Mouse (Mus musculus) neural tube, embryonic 14.5 days (tissue): Measurements from ENCODE around the gene Zic2. TPM values are rescaled to one million over a fixed set of nuclear protein-coding genes. Genes with fewer than 3 reads are reported as not detected.

ENCODE experiments used
- ATAC-seq: fragments of 200-750 bp; cut with Nextera tagmentation; 2 replicates; pipeline ENCODE4 v1.8.0; 2017; ENCODE audit warnings: low read depth, mild to moderate bottlenecking, moderate TSS enrichment, moderate library complexity
- H3K27ac ChIP-seq: fragments of 300-500 bp; sonication (generic); 2 replicates; pipeline ENCODE4 v1.5.1; 2014; ENCODE audit warnings: low read depth, mild to moderate bottlenecking, control low read depth, low read length, moderate library complexity, mixed read lengths
- H3K27me3 ChIP-seq: fragments of 300-500 bp; sonication (generic); 2 replicates; pipeline ENCODE4 v1.6.1; 2014; ENCODE audit warnings: low read length; ENCODE audit not compliant: control insufficient read depth, insufficient read depth
- H3K36me3 ChIP-seq: fragments of 300-500 bp; sonication (generic); 2 replicates; pipeline ENCODE4 v1.6.1; 2014; ENCODE audit warnings: low read length, mixed read lengths; ENCODE audit not compliant: control insufficient read depth, insufficient read depth
- H3K4me1 ChIP-seq: fragments of 300-500 bp; sonication (generic); 2 replicates; pipeline ENCODE4 v1.6.1; 2014; ENCODE audit warnings: low read length; ENCODE audit not compliant: control insufficient read depth, insufficient read depth
- H3K4me2 ChIP-seq: fragments of 300-500 bp; sonication (generic); 2 replicates; pipeline ENCODE4 v1.6.1; 2014; ENCODE audit warnings: mild to moderate bottlenecking, low read depth, low read length, control low read depth
- H3K4me3 ChIP-seq: fragments of 300-500 bp; sonication (generic); 2 replicates; pipeline ENCODE4 v1.5.1; 2014; ENCODE audit warnings: low read depth, low read length, control low read depth, mixed read lengths
- H3K9ac ChIP-seq: fragments of 300-500 bp; sonication (generic); replicated peaks from 2 replicates; pipeline ENCODE4 v1.6.1; 2014; ENCODE audit warnings: low read depth, mild to moderate bottlenecking, control low read depth, low read length, mixed read lengths
- H3K9me3 ChIP-seq: fragments of 300-500 bp; sonication (generic); 2 replicates; pipeline ENCODE4 v1.6.1; 2016; ENCODE audit warnings: low read length; ENCODE audit not compliant: control insufficient read depth
- WGBS: fragments of 180-500 bp; shearing (Covaris S2); extraction: QIAGEN DNeasy Blood & Tissue Kit; methylation state at CpG from one replicate; pipeline ENCODE4 v1.1.7; 2014; 5-methylcytosine and 5-hydroxymethylcytosine counted together
- polyA plus RNA-seq: library from polyadenylated mRNA; unstranded; fragments of >200 nt; fragmentation: Nextera tagmentation; extraction: Ambion mirVana; gene quantifications from 2 replicates; pipeline ENCODE4 v1.2.1, GENCODE M21; 2014

The Zic2 gene
- polyA plus RNA-seq, 1 experiment from 2014 or later: 6.5 TPM

DNA sequence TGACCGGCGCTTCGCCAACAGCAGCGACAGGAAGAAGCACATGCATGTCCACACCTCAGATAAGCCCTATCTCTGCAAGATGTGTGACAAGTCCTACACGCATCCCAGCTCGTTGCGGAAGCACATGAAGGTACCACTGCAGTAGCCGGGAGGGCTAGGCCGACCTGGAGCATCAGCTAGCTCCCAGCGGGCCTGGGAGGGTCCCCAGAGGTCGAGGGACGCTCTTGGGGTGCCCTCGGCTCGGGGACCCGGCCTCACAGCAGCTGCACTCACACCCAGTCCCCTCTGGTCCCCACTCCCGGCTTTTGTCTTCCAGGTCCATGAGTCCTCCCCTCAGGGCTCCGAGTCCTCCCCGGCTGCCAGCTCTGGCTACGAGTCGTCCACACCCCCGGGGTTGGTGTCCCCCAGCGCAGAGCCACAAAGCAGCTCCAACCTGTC, 3.4 kb downstream of the Zic2 start:
- H3K4me2 ChIP-seq: peak overlapping the region; percentile 38
- 1% methylated on average over 22 of the region's 22 CpGs for WGBS
- H3K9ac ChIP-seq: peak overlapping the region; percentile 70
- peaks cover 22% of the 10 kb centered on the region for H3K27me3 ChIP-seq
- no peaks in the 10 kb centered on the region for H3K36me3 ChIP-seq
- H3K4me1 ChIP-seq: peaks cover 8% of the 10 kb centered on the region
- ATAC-seq: no peak
- H3K27ac ChIP-seq: peak overlapping the region; percentile 63
- no peaks in the 10 kb centered on the region for H3K9me3 ChIP-seq
- peak overlapping the region; percentile 46 for H3K4me3 ChIP-seq

DNA sequence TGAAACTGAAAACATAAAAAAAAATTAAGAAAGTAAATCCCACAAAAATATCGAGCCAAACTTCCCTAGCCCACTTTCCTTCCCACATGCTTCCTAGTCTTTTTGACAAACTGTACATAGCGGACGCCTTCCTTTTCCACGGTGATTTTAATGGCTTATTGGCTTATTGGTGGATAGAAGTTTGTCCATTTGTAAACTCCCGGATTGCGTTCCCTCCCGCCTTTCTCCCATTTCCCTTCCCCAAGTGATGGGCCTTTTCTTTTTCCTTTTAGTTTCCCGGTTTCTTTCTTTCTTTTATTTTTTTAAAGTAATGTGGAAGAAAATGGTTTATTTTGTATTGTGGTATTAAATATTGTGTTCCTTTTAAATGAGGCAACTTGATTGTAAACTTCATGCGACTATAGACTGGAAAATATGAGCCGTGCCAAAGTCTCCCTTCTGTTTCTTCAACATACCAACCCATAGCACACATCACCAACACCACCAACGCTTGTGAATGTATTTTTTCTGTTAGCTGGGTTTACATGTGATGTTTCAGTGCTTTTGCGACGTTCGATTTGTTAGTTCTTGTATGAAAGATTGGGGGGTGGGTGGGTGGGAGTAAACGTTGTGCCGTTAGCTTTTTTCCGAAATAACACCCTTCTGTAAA, 4.3 kb downstream of the Zic2 start:
- H3K27me3 ChIP-seq: peaks cover 29% of the 10 kb centered on the region
- no peaks in the 10 kb centered on the region for H3K36me3 ChIP-seq
- H3K4me3 ChIP-seq: peak overlapping the region; percentile 46
- H3K9me3 ChIP-seq: no peaks in the 10 kb centered on the region
- H3K4me1 ChIP-seq: peaks cover 5% of the 10 kb centered on the region
- 15% methylated on average over 17 of the region's 17 CpGs for WGBS
- H3K4me2 ChIP-seq: peak overlapping the region; percentile 38
- H3K9ac ChIP-seq: peak overlapping the region; percentile 70
- ATAC-seq: no peak
- H3K27ac ChIP-seq: no peak overlapping the region; the same call in 1 of the 2 replicates

DNA sequence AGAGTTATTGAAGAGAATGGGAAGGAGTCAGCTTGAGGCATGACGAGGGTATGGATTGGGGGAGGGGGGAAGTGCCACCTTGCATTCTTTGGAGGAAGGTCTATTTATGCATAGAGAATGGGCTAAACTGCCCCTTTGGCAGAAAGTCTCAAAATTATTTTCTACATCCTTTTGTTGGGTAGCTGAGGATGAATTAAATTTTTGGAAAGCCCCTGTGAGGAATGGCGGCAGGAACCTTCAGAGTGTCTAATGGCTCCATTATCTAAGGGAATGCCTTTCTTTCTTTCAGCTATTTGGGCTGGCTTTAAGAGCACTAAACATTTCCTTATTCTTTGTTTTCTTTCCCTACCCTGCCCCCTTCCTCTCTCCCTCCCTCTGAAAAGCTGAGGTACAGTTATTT, 5.1 kb downstream of the Zic2 start:
- Histone ChIP-seq H3K9ac (0 out of 2 replicates have a peak overlapping the region, but pooled peaks have one; percentile 35), H3K27ac (peak overlapping the region; percentile 17; the same call in 1 of the 2 replicates), H3K27me3 (peaks cover 37% of the 10 kb centered on the region), H3K4me1 (no peaks in the 10 kb centered on the region), H3K4me2 (peak overlapping the region; percentile 39; the same call in 1 of the 2 replicates), H3K9me3 (no peaks in the 10 kb centered on the region), H3K36me3 (no peaks in the 10 kb centered on the region), H3K4me3 (peak overlapping the region; percentile 46)
- no peak for ATAC-seq
- WGBS: 12% methylated on average over 2 of the region's 2 CpGs

DNA sequence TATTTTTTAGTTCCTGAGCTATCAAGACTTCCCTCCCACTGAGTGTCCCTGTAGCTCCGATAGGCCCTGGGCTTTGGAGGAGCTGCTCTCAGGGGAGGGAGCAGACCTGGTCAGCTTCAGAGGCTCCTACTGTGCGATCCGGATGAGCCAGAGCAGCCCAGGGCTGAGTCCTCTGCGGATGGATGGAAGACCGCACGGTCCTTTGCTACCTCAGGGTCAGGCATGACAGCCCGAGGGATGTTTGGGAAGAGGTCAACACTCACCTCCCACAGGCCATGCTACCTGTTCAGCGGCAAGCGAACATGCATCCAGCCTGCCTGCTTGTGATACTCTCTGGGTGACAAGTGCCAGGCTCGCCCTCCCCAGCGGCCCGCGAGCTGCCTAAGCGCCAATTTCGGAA, 5.9 kb downstream of the Zic2 start:
- peak overlapping the region; percentile 39; the same call in 1 of the 2 replicates for H3K4me2 ChIP-seq
- ATAC-seq: no peak
- WGBS: 10% methylated on average over 15 of the region's 15 CpGs
- no peaks in the 10 kb centered on the region for H3K9me3 ChIP-seq
- H3K27me3 ChIP-seq: peaks cover 45% of the 10 kb centered on the region
- peak overlapping the region; percentile 46; the same call in 1 of the 2 replicates for H3K4me3 ChIP-seq
- peak overlapping the region; percentile 56 for H3K27ac ChIP-seq
- no peaks in the 10 kb centered on the region for H3K4me1 ChIP-seq
- peak overlapping the region; percentile 49; the same call in 1 of the 2 replicates for H3K9ac ChIP-seq
- H3K36me3 ChIP-seq: no peaks in the 10 kb centered on the region

DNA sequence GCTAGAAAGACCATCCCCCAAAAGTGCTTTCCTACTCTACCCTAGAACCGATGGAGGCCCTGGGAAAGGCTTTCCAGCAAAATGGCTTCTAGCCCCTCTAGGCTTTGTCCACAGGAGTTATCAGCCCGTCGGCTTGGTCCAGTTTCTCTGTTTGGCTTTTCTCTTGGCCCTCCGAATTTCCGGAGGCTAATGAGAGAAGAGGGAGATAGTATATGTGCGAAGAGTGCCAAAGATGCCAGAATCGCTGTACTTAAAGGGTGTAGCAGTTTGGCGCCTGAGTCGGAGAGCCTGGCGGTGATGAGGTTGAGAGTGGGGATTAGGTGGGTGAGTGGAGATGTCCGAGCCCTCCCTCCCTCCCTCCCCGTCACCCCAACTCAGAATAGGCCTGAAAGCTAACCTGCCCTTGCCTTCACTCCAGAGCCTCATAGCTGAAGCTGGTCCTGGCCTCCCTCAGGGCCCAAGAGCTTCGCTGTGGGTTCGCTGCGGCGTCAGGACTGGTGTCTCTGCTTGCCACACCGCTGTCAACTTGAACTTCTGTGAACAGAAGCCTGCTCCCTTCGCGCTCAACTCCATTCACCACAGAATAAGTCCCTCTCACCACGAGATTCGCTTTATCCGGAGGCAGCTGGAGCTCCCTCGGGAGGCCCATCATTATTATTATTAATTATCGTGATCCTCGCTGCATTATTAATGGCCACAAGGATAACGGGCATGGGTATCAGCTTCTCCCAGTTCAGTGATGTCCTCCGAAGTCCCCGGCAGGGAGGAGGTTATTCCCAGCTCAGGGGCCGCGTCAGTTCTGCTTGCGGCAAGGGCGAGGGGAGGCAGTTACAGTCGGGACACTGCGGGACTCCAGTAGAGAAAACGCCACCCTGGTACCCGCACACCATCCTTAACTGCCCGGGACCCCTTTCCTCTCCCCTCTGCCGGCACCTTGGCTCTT, 7.1 kb downstream of the Zic2 start:
- Histone ChIP-seq H3K36me3 (no peaks in the 10 kb centered on the region), H3K4me3 (peak overlapping the region; percentile 1; the same call in 1 of the 2 replicates), H3K9me3 (no peaks in the 10 kb centered on the region), H3K27me3 (peaks cover 51% of the 10 kb centered on the region), H3K27ac (peak overlapping the region; percentile 56; the same call in 1 of the 2 replicates), H3K4me2 (peak overlapping the region; percentile 39), H3K9ac (peak overlapping the region; percentile 49; the same call in 1 of the 2 replicates), H3K4me1 (no peaks in the 10 kb centered on the region)
- peak; percentile 16; the same call in 1 of the 2 replicates for ATAC-seq
- WGBS: 3% methylated on average over 37 of the region's 38 CpGs

DNA sequence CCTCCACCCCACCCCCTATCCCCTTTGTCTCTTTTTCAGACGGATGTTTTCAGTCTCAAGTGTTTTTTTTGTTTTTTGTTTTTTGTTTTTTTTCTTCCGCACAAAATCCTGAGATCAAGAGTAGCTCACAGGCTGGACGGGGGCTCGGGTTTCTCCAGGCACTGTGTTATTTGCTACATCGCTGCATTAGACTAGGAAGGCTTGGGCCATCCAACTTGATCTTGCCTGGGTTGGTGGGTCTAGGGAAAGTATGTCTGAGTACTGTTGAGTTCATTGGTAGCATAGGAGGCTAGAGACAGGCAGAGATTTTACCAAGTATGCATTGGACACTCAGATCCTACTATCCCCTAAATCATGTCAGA, 7.8 kb downstream of the Zic2 start:
- 4% methylated on average over 5 of the region's 5 CpGs for WGBS
- Histone ChIP-seq H3K4me3 (no peak overlapping the region; the same call in 1 of the 2 replicates), H3K4me1 (no peaks in the 10 kb centered on the region), H3K9ac (no peak overlapping the region), H3K9me3 (no peaks in the 10 kb centered on the region), H3K4me2 (peak overlapping the region; percentile 39; the same call in 1 of the 2 replicates), H3K36me3 (no peaks in the 10 kb centered on the region), H3K27ac (peak overlapping the region; percentile 53; the same call in 1 of the 2 replicates), H3K27me3 (peaks cover 55% of the 10 kb centered on the region)
- ATAC-seq: no peak

DNA sequence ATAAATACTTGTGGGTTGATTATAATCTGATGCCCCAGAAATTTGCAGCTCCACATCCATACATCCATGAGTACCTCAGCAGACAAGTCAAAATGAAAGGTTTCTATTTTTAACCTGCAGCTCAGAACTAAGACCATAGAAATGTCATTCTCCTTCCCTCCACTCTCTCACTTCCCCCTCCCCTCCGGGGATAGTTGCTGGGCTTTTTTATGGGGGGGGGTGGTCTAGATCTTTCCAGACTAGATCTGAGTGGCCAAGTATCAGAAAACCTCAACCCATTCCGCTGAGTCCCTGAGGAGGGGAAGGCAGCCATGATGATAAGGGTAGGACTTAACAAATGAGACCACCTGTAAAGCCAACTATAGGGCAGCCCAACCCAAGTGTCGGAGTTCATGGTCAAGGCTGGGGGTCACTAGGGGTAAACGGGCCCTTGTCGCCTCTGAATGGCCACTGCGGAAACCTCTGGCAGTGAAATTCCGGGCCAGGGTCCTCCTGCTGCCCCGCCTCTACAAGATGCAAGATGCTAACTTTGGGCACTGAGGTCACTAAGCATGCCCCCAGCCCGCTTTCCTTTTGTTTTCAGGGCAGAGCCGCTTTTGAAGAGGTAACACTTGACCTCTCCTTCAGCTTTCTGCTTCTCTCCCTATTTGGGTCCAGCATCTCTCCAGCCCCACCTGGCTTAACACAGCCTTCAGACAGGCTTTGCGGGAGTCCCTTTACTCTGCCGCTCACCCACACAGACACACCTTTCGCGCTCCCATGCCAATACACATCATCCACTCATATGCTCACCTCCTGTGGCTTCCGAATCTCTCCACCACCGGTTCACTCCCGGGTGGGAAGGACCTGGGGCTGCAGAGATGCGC, 8.6 kb downstream of the Zic2 start:
- 0 out of 2 replicates have a peak, but pooled peaks have one; percentile 32 for ATAC-seq
- WGBS: 8% methylated on average over 18 of the region's 18 CpGs
- Histone ChIP-seq H3K27ac (no peak overlapping the region; the same call in 1 of the 2 replicates), H3K36me3 (no peaks in the 10 kb centered on the region), H3K9ac (no peak overlapping the region; the same call in 1 of the 2 replicates), H3K4me2 (peak overlapping the region; percentile 26; the same call in 1 of the 2 replicates), H3K4me3 (no peak overlapping the region), H3K4me1 (no peaks in the 10 kb centered on the region), H3K27me3 (peaks cover 55% of the 10 kb centered on the region), H3K9me3 (no peaks in the 10 kb centered on the region)

DNA sequence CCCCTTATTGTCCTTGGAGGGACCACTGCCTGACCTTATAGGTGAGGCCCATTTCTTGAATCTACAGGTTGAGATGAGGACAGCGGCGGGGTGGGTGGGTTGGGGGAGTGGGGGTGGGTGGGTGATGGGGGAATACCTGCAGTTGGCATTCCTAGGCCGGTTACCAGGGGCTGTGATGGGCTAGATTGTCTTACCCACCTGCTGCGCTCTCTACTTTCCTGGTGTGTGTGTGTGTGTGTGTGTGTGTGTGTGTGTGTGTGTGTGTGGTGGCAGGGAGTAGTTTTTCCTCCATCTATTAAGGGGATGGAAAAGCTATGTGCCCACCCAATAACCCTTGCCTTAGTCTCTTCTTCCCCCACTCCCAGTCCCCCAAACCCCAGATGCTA, 9.2 kb downstream of the Zic2 start:
- ATAC-seq: no peak
- 36% methylated on average over 2 of the region's 4 CpGs for WGBS
- Histone ChIP-seq H3K4me3 (no peak overlapping the region), H3K4me2 (peak overlapping the region; percentile 26; the same call in 1 of the 2 replicates), H3K4me1 (no peaks in the 10 kb centered on the region), H3K36me3 (no peaks in the 10 kb centered on the region), H3K27me3 (peaks cover 55% of the 10 kb centered on the region), H3K9me3 (no peaks in the 10 kb centered on the region), H3K9ac (no peak overlapping the region), H3K27ac (peak overlapping the region; percentile 34; the same call in 1 of the 2 replicates)
